Mouse (Mus musculus): Measurements from ENCODE around the gene Epha8. TPM values are rescaled to one million over a fixed set of nuclear protein-coding genes. Genes with fewer than 3 reads are reported as not detected.

The Epha8 gene
- polyA plus RNA-seq, 1 experiment from 2014 or later = not detected

- no peak for DNase-seq (ENCODE audit: low read depth, low spot score)
- peaks cover 35% of the 10 kb centered on the region for H3K27me3 ChIP-seq
- CTCF ChIA-PET = no interaction called here
- POLR2A ChIA-PET = no interaction called here
- in situ Hi-C loops (cut with MboI; ENCODE audit: low pct_unique_long_range_greater_than_20kb) = no loop called here
- no peak for TF ChIP-seq CTCF (IDR thresholded peaks at IDR 0.05)
- ATAC-seq = no peak
Observed at GRCm38 (mm10) chr4:136954562-136954961, 2.1 kb downstream of the Epha8 start.

DNA sequence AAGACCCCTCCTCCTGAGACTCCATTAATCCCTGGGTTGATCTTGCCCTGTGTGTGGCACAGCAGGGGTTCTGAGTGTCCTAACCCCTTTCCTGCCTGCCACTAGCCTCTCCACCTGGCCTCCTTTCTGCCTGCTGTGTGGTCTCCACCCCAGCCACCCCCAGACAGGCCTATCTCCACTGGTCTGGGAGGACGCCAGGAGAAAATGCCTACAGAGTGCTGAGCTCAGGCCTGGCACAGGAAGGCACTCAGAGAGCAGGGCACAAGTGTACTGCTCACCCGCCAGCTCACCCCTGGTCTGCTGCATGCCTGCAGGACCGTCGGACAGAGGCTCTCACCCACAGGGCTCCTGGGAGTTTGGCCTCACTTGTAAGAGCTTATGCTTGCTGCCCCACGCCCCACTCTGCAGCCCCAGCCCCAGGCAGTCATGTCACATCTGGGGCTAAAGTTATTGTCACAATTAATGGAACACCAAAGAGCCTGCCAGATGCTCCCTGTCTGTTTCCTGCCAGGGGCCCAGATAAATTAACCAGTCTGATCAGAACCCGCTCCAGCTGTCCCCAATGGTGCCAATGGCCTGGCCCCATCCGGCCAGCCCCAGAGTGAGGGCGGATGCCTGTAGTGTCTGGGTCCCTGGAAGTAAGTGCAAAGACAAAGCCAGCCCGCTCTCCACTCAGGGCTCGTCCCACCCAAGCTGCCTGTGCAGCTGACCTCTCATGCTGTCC, 7.2 kb downstream of the Epha8 start:
- ChIA-PET CTCF (no interaction called here), POLR2A (no interaction called here)
- DNase-seq (ENCODE audit: low read depth, low spot score) (no peak), ATAC-seq (no peak)
- TF ChIP-seq CTCF (IDR thresholded peaks at IDR 0.05) = no peak
- peaks cover 26% of the 10 kb centered on the region for H3K27me3 ChIP-seq
- in situ Hi-C loops (cut with MboI; ENCODE audit: low pct_unique_long_range_greater_than_20kb) = no loop called here

DNA sequence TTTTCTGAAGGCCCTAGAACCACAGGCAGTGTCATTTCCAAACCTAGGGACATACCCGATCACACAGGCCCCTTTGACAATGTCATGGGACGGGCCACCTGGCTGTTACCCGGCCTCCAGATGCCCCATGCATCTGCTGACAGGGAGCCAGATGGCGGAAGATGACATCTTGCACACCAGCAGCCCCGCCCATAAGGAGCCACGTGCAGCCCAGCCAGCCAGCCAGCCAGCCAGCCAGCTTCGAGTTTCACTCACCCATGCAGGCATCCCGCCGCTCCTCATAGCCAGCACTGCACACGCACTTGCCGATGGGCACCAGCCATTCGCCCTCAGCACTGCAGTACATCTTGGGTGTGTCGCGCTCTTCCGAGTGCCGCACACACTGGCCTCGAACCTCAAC, 11.2 kb downstream of the Epha8 start:
- in situ Hi-C loops (cut with MboI; ENCODE audit: low pct_unique_long_range_greater_than_20kb) = no loop called here
- POLR2A ChIA-PET = no interaction called here
- ATAC-seq (no peak), DNase-seq (ENCODE audit: low read depth, low spot score) (no peak)
- H3K27me3 ChIP-seq = peaks cover 39% of the 10 kb centered on the region
- no peak for TF ChIP-seq CTCF (IDR thresholded peaks at IDR 0.05)
- CTCF ChIA-PET = no interaction called here

DNA sequence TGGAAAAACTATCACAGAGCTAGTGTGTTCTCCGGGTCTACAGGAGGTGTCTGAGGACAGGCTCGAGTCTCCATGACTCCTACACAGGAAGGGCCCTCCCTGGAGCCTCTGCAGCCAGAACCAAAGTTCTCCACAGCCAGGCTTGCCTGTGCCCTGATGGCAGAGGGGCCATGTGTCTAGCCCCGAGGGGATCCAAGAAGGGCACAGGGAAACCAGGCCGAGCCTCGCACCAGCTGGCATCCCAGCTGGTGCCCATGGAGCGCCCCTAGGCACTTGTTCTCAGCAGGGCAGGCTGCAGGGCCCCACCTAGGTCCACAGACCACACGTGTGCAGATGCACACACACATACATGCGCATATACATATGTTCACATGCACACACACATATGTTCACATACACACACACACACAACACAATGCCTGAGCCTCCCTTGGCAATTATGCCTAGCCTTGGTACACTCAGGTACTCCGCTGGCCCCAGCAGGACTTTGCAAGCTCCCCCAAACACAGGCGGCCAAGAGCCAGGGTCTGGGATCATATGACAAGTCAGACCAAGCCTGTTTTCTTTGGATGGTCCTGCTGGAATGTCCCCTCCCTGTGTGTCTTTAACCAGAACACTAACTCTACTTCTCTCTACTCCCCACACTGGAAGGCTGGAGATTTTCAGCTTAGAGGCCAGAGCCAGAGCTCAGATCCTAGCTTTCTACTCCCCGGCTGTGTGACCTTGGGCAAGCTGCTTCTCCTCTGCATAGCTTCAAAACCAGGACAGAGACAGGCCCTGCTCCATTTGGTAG, 11.9 kb downstream of the Epha8 start:
- DNase-seq (ENCODE audit: low read depth, low spot score) = no peak
- H3K27me3 ChIP-seq = peaks cover 43% of the 10 kb centered on the region
- in situ Hi-C loops (cut with MboI; ENCODE audit: low pct_unique_long_range_greater_than_20kb) = no loop called here
- ChIA-PET CTCF (no interaction called here), POLR2A (no interaction called here)
- ATAC-seq = no peak
- TF ChIP-seq CTCF (IDR thresholded peaks at IDR 0.05) = no peak

- TF ChIP-seq CTCF (IDR thresholded peaks at IDR 0.05) = no peak
- in situ Hi-C loops (cut with MboI; ENCODE audit: low pct_unique_long_range_greater_than_20kb) = no loop called here
- CTCF ChIA-PET = no interaction called here
- DNase-seq (ENCODE audit: low read depth, low spot score) (no peak), ATAC-seq (no peak)
- H3K27me3 ChIP-seq = peaks cover 54% of the 10 kb centered on the region
- POLR2A ChIA-PET = no interaction called here
Observed at GRCm38 (mm10) chr4:136943175-136943574, 13.4 kb downstream of the Epha8 start.

GRCm38 (mm10) chr4:136942761-136943160, 13.9 kb downstream of the Epha8 start:
- no peak for DNase-seq (ENCODE audit: low read depth, low spot score)
- POLR2A ChIA-PET = no interaction called here
- in situ Hi-C loops (cut with MboI; ENCODE audit: low pct_unique_long_range_greater_than_20kb) = no loop called here
- CTCF ChIA-PET = no interaction called here
- no peak for TF ChIP-seq CTCF (IDR thresholded peaks at IDR 0.05)
- no peak for ATAC-seq
- peaks cover 54% of the 10 kb centered on the region for H3K27me3 ChIP-seq

DNA sequence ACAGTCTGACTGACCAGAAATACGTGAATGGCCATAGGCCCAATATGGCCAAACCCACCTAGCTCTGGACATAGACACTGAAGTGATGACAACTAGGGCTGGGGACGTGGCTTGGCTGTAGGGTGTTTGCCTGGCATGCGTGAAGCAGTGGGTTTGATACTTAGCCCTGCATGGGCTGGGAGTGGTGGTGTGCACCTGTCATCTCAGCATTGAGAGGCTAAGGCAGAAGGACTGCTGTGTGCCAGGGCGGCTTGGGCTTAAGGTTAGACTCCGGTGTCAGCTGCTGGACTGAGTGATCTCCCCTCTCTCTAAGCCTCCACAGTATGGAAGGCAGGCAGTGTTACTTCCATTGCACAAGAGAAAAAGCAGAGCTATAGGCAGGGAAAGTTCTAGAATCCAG, 18.7 kb downstream of the Epha8 start:
- POLR2A ChIA-PET = no interaction called here
- DNase-seq (ENCODE audit: low read depth, low spot score) (no peak), ATAC-seq (no peak)
- H3K27me3 ChIP-seq = peaks cover 39% of the 10 kb centered on the region
- TF ChIP-seq CTCF (IDR thresholded peaks at IDR 0.05) = no peak
- in situ Hi-C loops (cut with MboI; ENCODE audit: low pct_unique_long_range_greater_than_20kb) = no loop called here
- CTCF ChIA-PET = no interaction called here

- ATAC-seq = no peak
- in situ Hi-C loops (cut with MboI; ENCODE audit: low pct_unique_long_range_greater_than_20kb) = no loop called here
- peaks cover 33% of the 10 kb centered on the region for H3K27me3 ChIP-seq
- no peak for TF ChIP-seq CTCF (IDR thresholded peaks at IDR 0.05)
- DNase-seq (ENCODE audit: low read depth, low spot score) = no peak
- ChIA-PET POLR2A (no interaction called here), CTCF (no interaction called here)
Observed at GRCm38 (mm10) chr4:136937344-136937743, 19.3 kb downstream of the Epha8 start.

GRCm38 (mm10) chr4:136934746-136935613, 21.6 kb downstream of the Epha8 start:
- ChIA-PET CTCF (no interaction called here), POLR2A (no interaction called here)
- in situ Hi-C loops (cut with MboI; ENCODE audit: low pct_unique_long_range_greater_than_20kb) = no loop called here
- no peak for ATAC-seq
- DNase-seq (ENCODE audit: low read depth, low spot score) = no peak
- peaks cover 31% of the 10 kb centered on the region for H3K27me3 ChIP-seq
- TF ChIP-seq CTCF (IDR thresholded peaks at IDR 0.05) = no peak

- in situ Hi-C loops (cut with MboI; ENCODE audit: low pct_unique_long_range_greater_than_20kb) = no loop called here
- H3K27me3 ChIP-seq = peaks cover 25% of the 10 kb centered on the region
- TF ChIP-seq CTCF (IDR thresholded peaks at IDR 0.05) = no peak
- CTCF ChIA-PET = no interaction called here
- DNase-seq (ENCODE audit: low read depth, low spot score) (no peak), ATAC-seq (no peak)
- POLR2A ChIA-PET = no interaction called here
Observed at GRCm38 (mm10) chr4:136930474-136930873, 26.1 kb downstream of the Epha8 start.

DNA sequence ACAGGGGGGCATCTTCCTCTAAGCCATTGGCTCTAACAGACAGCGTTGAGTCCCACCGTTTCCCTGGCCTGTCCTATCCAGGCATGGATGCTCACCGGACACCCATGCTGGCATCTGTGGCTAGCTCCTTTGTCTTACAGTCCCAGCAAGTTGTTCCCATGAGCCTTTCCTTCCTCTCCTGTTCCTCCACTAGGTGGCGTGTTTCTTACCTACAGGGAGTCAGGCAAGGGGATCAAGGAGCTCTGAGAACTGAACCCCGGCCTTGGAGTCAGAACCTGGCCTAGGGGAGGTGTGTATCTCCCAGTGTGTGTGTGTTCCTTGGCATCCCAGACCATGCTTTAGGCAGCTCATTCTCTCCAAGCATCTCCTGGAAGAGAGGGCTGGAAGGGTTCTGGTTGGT, 27.7 kb downstream of the Epha8 start:
- DNase-seq (ENCODE audit: low read depth, low spot score) = no peak
- no peak for TF ChIP-seq CTCF (IDR thresholded peaks at IDR 0.05)
- no peak for ATAC-seq
- POLR2A ChIA-PET = no interaction called here
- in situ Hi-C loops (cut with MboI; ENCODE audit: low pct_unique_long_range_greater_than_20kb) = no loop called here
- CTCF ChIA-PET = no interaction called here
- H3K27me3 ChIP-seq = peaks cover 25% of the 10 kb centered on the region
